18 mouse cellular contexts compared by ENCODE assay signal in the genomic region with DNA sequence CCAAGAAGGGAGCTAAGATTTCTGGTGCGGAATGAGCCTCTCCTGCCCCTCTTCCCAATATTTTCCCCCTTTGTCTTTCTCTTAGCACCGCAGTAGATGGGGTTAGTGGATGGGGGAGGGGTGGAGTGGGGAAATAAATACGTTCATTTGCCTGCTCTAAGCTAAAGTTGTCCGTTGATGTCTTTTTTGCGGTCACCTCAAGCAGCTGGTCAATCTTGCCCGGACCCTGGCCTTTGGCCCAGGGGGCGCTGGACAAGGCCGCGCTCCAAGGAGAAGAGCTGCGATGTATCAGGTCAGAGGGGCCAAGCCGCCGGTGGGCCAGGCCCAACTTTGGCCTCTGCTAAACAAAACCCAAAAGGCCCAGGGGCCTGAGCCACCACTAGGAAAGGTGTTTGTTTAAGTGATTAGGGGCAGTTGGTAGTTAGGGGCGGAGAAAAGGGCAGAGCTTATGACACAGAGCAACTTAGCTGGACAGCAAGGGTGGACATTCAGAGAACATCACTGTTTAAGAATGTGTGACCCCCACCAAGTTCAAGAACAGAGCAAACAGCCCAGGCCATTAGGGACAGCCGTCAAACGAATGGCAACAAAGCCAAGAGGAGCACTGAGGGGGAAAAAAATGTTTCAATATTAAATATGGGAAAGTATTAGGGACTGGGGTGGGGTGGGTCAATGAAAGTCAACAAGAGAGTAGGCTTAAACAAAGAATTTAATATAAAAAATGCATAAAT. TPM values are rescaled to one million over a fixed set of nuclear protein-coding genes. Genes with fewer than 3 reads are reported as not detected.
DNase-seq lines count a peak whose midpoint lies in the region; ATAC-seq and TF ChIP-seq lines count a peak whose summit lies in the region.
"Had no signal": no experiment of that assay in that cellular context is flagged by ENCODE, and none has a peak within 500 bp of the region (broad histone marks: within the 10 kb centered on the region; RNA-seq: fewer than 3 reads in every experiment).

No protein-coding gene starts in this region.

- no peak for TF ChIP-seq CTCF in hindbrain, postnatal 0 days (IDR thresholded peaks at IDR 0.05; ENCODE audit: low read depth)
- TF ChIP-seq CTCF in thymus, adult 2 months (IDR thresholded peaks at IDR 0.05; ENCODE audit: borderline replicate concordance, control insufficient read depth, extremely low read depth, insufficient read depth, low read length, poor library complexity) = no peak

- no peak for DNase-seq in hindbrain, embryonic 11.5 days (ENCODE audit: low spot score)
- no peak for DNase-seq in hindbrain, postnatal 0 days (ENCODE audit: low spot score)
- DNase-seq in embryonic facial prominence, embryonic 10.5 days (ENCODE audit: low spot score) = no peak
- no peak for DNase-seq in intestine, embryonic 14.5 days (ENCODE audit: low spot score)
- no peak for DNase-seq in thymus, adult 2 months
- DNase-seq in spleen, postnatal 4 days (ENCODE audit: low spot score in 2 of 2) = no peak
- DNase-seq: cerebellum, adult 9-10 months; gastrocnemius, postnatal 36 days; kidney, adult 8-10 months; kidney, postnatal 36 days; layer of hippocampus, adult 9-11 months; liver; lung, adult 18-20 months; lung, postnatal 36 days; thymus, postnatal 4 days had no signal

- no peak overlapping the region for H3K4me2 ChIP-seq in hindbrain, embryonic 11.5 days (replicated peaks; ENCODE audit: low read depth, low read length)
- H3K4me2 ChIP-seq in hindbrain, postnatal 0 days (ENCODE audit: low read depth, low read length) = no peak overlapping the region
- H3K4me2 ChIP-seq in intestine, embryonic 14.5 days (ENCODE audit: low read length) = no peak overlapping the region
- H3K4me2 ChIP-seq in stomach, embryonic 15.5 days = no peak overlapping the region

- peaks cover 10% of the 10 kb centered on the region for H3K4me1 ChIP-seq in hindbrain, embryonic 11.5 days (replicated peaks; ENCODE audit: control insufficient read depth, insufficient read depth, low read length)
- H3K4me1 ChIP-seq in hindbrain, postnatal 0 days (ENCODE audit: insufficient read depth, low read length) = no peaks in the 10 kb centered on the region
- peaks cover 32% of the 10 kb centered on the region for H3K4me1 ChIP-seq in embryonic facial prominence, embryonic 10.5 days
- H3K4me1 ChIP-seq in intestine, embryonic 14.5 days (replicated peaks; ENCODE audit: control insufficient read depth, insufficient read depth, low read length) = 0 out of 2 replicates have a peak, but pooled peaks cover 2% of the 10 kb centered on the region
- H3K4me1 ChIP-seq in stomach, embryonic 15.5 days = no peaks in the 10 kb centered on the region
- H3K4me1 ChIP-seq in thymus, adult 2 months (replicated peaks; ENCODE audit: control insufficient read depth, insufficient read depth, low read length) = no peaks in the 10 kb centered on the region

- no peak overlapping the region for H3K4me3 ChIP-seq in hindbrain, embryonic 11.5 days (ENCODE audit: low read depth, low read length)
- no peak overlapping the region for H3K4me3 ChIP-seq in hindbrain, postnatal 0 days (ENCODE audit: low read length)
- peak overlapping the region; percentile 50 for H3K4me3 ChIP-seq in embryonic facial prominence, embryonic 10.5 days
- H3K4me3 ChIP-seq in intestine, embryonic 14.5 days (ENCODE audit: low read depth, low read length) = no peak overlapping the region
- no peak overlapping the region; the same call in 1 of the 2 replicates for H3K4me3 ChIP-seq in stomach, embryonic 15.5 days (replicated peaks)
- H3K4me3 ChIP-seq in thymus, adult 2 months (ENCODE audit: control insufficient read depth, insufficient read depth, low read length) = no peak overlapping the region
- H3K4me3 ChIP-seq: myocyte had no signal

- H3K27ac ChIP-seq in hindbrain, embryonic 11.5 days (ENCODE audit: low read depth, low read length) = peak overlapping the region; percentile 43
- no peak overlapping the region for H3K27ac ChIP-seq in hindbrain, postnatal 0 days
- no peak overlapping the region for H3K27ac ChIP-seq in embryonic facial prominence, embryonic 10.5 days (replicated peaks)
- H3K27ac ChIP-seq in intestine, embryonic 14.5 days (ENCODE audit: low read depth) = peak overlapping the region; percentile 61; the same call in 1 of the 2 replicates
- H3K27ac ChIP-seq in stomach, embryonic 15.5 days = peak overlapping the region; percentile 4; the same call in 1 of the 2 replicates
- H3K27ac ChIP-seq in thymus, adult 2 months (ENCODE audit: control insufficient read depth, insufficient read depth, low read length) = no peak overlapping the region

- 2% methylated on average over 15 of the region's 15 CpGs for WGBS in hindbrain, embryonic 11.5 days
- 10% methylated on average over 15 of the region's 15 CpGs for WGBS in hindbrain, postnatal 0 days
- under 1% methylated on average over 15 of the region's 15 CpGs for WGBS in embryonic facial prominence, embryonic 10.5 days
- 2% methylated on average over 15 of the region's 15 CpGs for WGBS in intestine, embryonic 14.5 days
- 4% methylated on average over 15 of the region's 15 CpGs for WGBS in stomach, embryonic 15.5 days
- WGBS in thymus, adult 2 months = 26% methylated on average over 15 of the region's 15 CpGs

- peaks cover 4% of the 10 kb centered on the region for H3K9me3 ChIP-seq in hindbrain, embryonic 11.5 days (ENCODE audit: control insufficient read depth, low read length)
- H3K9me3 ChIP-seq in hindbrain, postnatal 0 days (ENCODE audit: low read length) = peaks cover 3% of the 10 kb centered on the region; the same call in 1 of the 2 replicates
- peaks cover 9% of the 10 kb centered on the region; the same call in 1 of the 2 replicates for H3K9me3 ChIP-seq in embryonic facial prominence, embryonic 10.5 days
- peaks cover 7% of the 10 kb centered on the region for H3K9me3 ChIP-seq in intestine, embryonic 14.5 days (ENCODE audit: control insufficient read depth, low read length)
- no peaks in the 10 kb centered on the region for H3K9me3 ChIP-seq in stomach, embryonic 15.5 days
- H3K9me3 ChIP-seq: G1E had no signal

- no peak overlapping the region for H3K9ac ChIP-seq in hindbrain, embryonic 11.5 days (ENCODE audit: low read depth, low read length)
- H3K9ac ChIP-seq in hindbrain, postnatal 0 days (replicated peaks; ENCODE audit: low read length) = no peak overlapping the region
- H3K9ac ChIP-seq in intestine, embryonic 14.5 days (ENCODE audit: low read length) = no peak overlapping the region
- H3K9ac ChIP-seq in stomach, embryonic 15.5 days = no peak overlapping the region

- peak; percentile 12; the same call in 1 of the 2 replicates for ATAC-seq in hindbrain, embryonic 11.5 days (ENCODE audit: low FRiP score)
- ATAC-seq in hindbrain, postnatal 0 days = no peak
- ATAC-seq in intestine, embryonic 14.5 days (replicated peaks; ENCODE audit: low FRiP score, low TSS enrichment, low read depth) = no peak
- peak; percentile 27; the same call in 1 of the 2 replicates for ATAC-seq in stomach, embryonic 15.5 days (ENCODE audit: insufficient read depth, low FRiP score, low read depth)

- TF ChIP-seq POLR2A in thymus, adult 2 months (IDR thresholded peaks at IDR 0.05; ENCODE audit: control insufficient read depth, extremely low read depth, insufficient read depth, low read length, poor library complexity) = no peak

- H3K27me3 ChIP-seq in hindbrain, embryonic 11.5 days (ENCODE audit: control insufficient read depth, insufficient read depth, low read length) = peaks cover 87% of the 10 kb centered on the region
- H3K27me3 ChIP-seq in hindbrain, postnatal 0 days (ENCODE audit: insufficient read depth, low read length) = peaks cover 91% of the 10 kb centered on the region
- peaks cover 100% of the 10 kb centered on the region for H3K27me3 ChIP-seq in embryonic facial prominence, embryonic 10.5 days (replicated peaks; ENCODE audit: low read depth, poor library complexity, severe bottlenecking)
- H3K27me3 ChIP-seq in intestine, embryonic 14.5 days (replicated peaks; ENCODE audit: control insufficient read depth, insufficient read depth, low read length) = peaks cover 98% of the 10 kb centered on the region
- H3K27me3 ChIP-seq in stomach, embryonic 15.5 days (replicated peaks) = peaks cover 90% of the 10 kb centered on the region
- H3K27me3 ChIP-seq in thymus, adult 2 months (ENCODE audit: control insufficient read depth, insufficient read depth, low read length) = peaks cover 37% of the 10 kb centered on the region

- H3K36me3 ChIP-seq in hindbrain, embryonic 11.5 days (ENCODE audit: control insufficient read depth, insufficient read depth, low read length) = no peaks in the 10 kb centered on the region
- no peaks in the 10 kb centered on the region for H3K36me3 ChIP-seq in hindbrain, postnatal 0 days (ENCODE audit: insufficient read depth, low read length)
- no peaks in the 10 kb centered on the region for H3K36me3 ChIP-seq in embryonic facial prominence, embryonic 10.5 days (replicated peaks)
- no peaks in the 10 kb centered on the region for H3K36me3 ChIP-seq in intestine, embryonic 14.5 days (ENCODE audit: control insufficient read depth, insufficient read depth, low read length)
- H3K36me3 ChIP-seq in stomach, embryonic 15.5 days = no peaks in the 10 kb centered on the region
- no peaks in the 10 kb centered on the region for H3K36me3 ChIP-seq in thymus, adult 2 months (ENCODE audit: control insufficient read depth, insufficient read depth, low read length)
- H3K36me3 ChIP-seq: G1E had no signal

RNA-seq across cellular contexts. Expression of a gene that starts 36.8 kb away (rescaled TPM):
- 112 and 118 TPM in 2 replicates for polyA plus RNA-seq in hindbrain, embryonic 11.5 days (2014; fragmentation: Nextera tagmentation; extraction: Ambion mirVana)
- total RNA-seq in hindbrain, postnatal 0 days (2014; rRNA removed) = 64.5 and 83.3 TPM in 2 replicates
- 61.5 and 67.4 TPM in 2 replicates for polyA plus RNA-seq in hindbrain, postnatal 0 days (2015; fragmentation: Nextera tagmentation; extraction: Ambion mirVana)
- 106 and 117 TPM in 2 replicates for polyA plus RNA-seq in embryonic facial prominence, embryonic 10.5 days (2016; fragmentation: Nextera tagmentation; extraction: Ambion mirVana)
- polyA plus RNA-seq in intestine, embryonic 14.5 days (2014; fragmentation: Nextera tagmentation; extraction: Ambion mirVana) = 85.9 and 87.8 TPM in 2 replicates
- 91.6 and 98.1 TPM in 2 replicates for polyA plus RNA-seq in stomach, embryonic 15.5 days (2015; fragmentation: Nextera tagmentation; extraction: Ambion mirVana)
- 134 and 161 TPM in 2 replicates for polyA plus RNA-seq in thymus, adult 2 months (2012; rRNA removed)

Comparison
In these comparisons a context has a peak if more than half of its experiments do, and no peak if none do; other contexts are left out.
1. ATAC-seq: peak in hindbrain, embryonic 11.5 days (single experiment) and stomach, embryonic 15.5 days (single experiment); none in hindbrain, postnatal 0 days (single experiment) and intestine, embryonic 14.5 days (single experiment).
2. H3K27ac ChIP-seq: peak in hindbrain, embryonic 11.5 days (single experiment), intestine, embryonic 14.5 days (single experiment) and stomach, embryonic 15.5 days (single experiment); none in hindbrain, postnatal 0 days (single experiment), embryonic facial prominence, embryonic 10.5 days (single experiment) and thymus, adult 2 months (single experiment).